Mouse (Mus musculus): ENCODE data around the gene Kncn. TPM values are rescaled to one million over a fixed set of nuclear protein-coding genes. Genes with fewer than 3 reads are reported as not detected.

Kncn gene
- not detected in 2 replicates for polyA plus RNA-seq (2012; ENCODE audit: insufficient read depth, insufficient read length, missing spikeins)

DNA sequence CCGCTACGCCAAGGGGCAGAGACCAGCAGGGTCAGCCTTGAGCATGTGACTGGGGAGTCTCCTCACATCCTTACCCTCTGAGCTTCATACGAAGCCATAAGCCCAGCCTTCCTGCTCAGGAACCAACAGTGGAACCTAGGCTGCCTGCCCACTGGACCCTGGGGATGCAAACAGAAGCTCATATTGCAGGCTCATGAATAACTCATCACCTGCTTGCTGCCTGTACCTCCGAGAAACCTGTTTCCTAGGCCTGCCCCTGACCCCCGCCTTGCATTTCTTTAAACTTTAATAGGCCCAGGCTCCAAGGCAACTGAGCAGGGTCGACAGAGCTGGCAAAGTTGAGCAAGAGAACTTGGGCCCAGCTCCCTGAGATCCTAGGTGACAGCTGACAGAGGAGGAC, at the start of gene Kncn:
Kncn (plus strand) TSS at position 379 of the 400 bp plus-strand sequence.
- no peaks in the 10 kb centered on the region for H3K4me1 ChIP-seq (ENCODE audit: control insufficient read depth, insufficient read depth, insufficient read length, low read length)
- no peak within 1 kb of the TSS for H3K27ac ChIP-seq (replicated peaks; ENCODE audit: low read depth, low read length)
- no peak within 1 kb of the TSS for H3K4me3 ChIP-seq (ENCODE audit: insufficient read depth, low read depth, low read length)

DNA sequence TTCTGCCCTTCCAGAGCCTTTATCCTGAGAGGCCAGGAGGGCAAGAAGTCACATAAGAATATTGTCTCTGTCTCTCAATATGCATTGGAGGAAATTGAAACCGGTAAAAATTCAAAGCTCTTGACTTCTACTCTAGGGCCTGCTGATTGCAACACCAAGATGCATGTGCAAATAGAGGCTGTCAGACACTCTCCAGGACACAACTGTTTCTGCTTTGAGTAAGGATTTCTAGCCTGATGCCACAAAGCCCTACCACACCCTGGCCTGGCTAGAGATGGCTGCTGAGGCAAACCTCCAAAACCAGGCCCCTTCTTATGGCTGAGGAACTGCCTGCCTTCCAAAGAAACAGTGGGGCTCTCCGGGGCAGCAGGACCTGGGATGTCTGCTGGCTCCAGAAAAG, 48.6 kb upstream of the Kncn start:
- peaks cover 5% of the 10 kb centered on the region for H3K4me1 ChIP-seq (ENCODE audit: control insufficient read depth, insufficient read depth, insufficient read length, low read length)
- H3K27ac ChIP-seq (replicated peaks; ENCODE audit: low read depth, low read length) = no peak overlapping the region
- no peak overlapping the region for H3K4me3 ChIP-seq (ENCODE audit: insufficient read depth, low read depth, low read length)

DNA sequence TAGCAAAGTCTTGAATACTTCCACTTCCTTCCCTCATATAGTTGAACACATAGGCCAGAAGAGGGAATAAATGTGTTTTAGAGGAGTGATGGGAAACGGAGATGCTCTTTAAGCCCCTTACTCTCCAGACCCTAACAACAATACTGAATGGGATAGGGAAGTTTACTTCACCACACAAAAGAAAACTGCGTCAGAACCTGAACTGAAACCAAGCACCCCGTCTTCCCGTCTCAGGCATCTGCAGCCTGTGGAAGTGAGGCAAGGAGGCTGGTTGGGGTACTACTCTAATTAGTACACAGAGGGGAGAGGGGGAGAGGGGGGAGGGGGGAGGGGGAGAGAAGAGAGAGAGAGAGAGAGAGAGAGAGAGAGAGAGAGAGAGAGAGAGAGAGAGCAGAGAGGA, 46.0 kb upstream of the Kncn start:
- peaks cover 3% of the 10 kb centered on the region for H3K4me1 ChIP-seq (ENCODE audit: control insufficient read depth, insufficient read depth, insufficient read length, low read length)
- H3K27ac ChIP-seq (replicated peaks; ENCODE audit: low read depth, low read length) = no peak overlapping the region
- H3K4me3 ChIP-seq (ENCODE audit: insufficient read depth, low read depth, low read length) = no peak overlapping the region

DNA sequence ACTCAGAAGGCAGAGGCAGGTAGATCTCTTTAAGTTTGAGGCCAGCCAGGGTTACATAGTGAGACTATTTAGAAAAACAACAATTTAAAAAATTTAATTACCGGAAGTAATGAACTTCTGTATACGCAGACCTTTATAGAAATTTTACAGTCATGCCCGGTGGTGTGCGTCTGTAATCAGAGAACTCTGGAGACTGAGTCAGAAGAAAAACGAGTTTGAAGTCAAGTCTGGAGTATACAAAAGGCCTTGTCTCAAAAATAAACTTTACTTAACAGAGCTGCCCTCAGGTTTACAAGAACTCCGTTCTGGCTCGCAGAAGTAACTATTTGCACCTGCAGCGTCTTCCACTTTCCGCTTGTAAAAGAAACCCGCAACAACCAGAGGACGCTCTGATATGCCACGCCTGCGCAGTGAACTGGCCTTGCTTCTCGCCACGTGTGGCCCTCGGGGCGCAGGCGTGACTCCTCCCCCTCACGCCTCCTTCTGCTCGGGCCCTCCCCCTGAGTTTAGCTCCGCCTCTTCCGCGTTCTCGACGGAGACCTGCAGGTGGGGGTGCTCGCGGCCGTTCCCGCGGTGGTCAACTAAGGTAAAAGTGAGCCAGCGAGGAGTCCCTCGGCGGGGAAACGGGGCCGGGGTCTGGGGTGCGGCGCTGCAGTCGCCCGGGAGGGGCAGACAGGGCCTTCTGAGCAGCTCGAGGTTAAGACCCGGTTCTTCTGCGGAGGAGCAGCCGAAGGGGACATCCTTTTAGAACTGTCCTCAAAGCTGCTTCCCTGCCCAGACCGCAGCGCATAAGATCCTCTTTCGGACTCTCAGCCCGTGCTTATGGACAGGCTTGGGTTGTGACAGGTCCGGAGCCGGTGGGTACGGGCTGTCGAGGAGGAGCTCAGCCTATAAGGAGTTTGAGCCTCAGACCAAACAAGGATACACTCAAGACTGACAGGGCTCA, 45.2 kb upstream of the Kncn start, which contains the start of gene Mknk1:
Mknk1 (plus strand) TSS at position 503 of the 946 bp plus-strand sequence.
- H3K4me1 ChIP-seq (ENCODE audit: control insufficient read depth, insufficient read depth, insufficient read length, low read length) = peaks cover 3% of the 10 kb centered on the region
- H3K4me3 ChIP-seq (ENCODE audit: insufficient read depth, low read depth, low read length) = peak within 1 kb of the TSS; percentile 78
- H3K27ac ChIP-seq (replicated peaks; ENCODE audit: low read depth, low read length) = 0 out of 2 replicates have a peak within 1 kb of the TSS, but pooled peaks have one; percentile 16

DNA sequence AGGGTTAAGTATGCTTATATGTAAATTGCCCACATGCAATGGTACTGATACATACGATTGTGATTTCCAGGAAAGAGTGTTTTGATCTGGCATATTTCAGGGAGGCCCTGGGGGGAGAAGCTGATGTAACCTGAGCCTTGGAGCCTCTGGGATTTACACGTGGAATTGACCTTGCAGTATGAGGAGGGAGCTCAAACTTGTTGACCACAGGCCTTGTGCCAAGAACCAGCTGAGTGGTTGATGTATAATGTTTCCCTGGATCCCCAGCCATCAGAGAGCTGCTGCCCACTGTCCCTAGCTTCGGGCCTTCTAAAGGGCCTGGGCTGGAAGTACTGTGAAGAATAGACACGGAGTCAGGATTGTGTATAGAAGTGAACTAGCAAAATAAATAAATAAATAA, 44.2 kb upstream of the Kncn start:
- peak overlapping the region; percentile 78 for H3K4me3 ChIP-seq (ENCODE audit: insufficient read depth, low read depth, low read length)
- H3K27ac ChIP-seq (replicated peaks; ENCODE audit: low read depth, low read length) = 0 out of 2 replicates have a peak overlapping the region, but pooled peaks have one; percentile 7
- peaks cover 3% of the 10 kb centered on the region for H3K4me1 ChIP-seq (ENCODE audit: control insufficient read depth, insufficient read depth, insufficient read length, low read length)

DNA sequence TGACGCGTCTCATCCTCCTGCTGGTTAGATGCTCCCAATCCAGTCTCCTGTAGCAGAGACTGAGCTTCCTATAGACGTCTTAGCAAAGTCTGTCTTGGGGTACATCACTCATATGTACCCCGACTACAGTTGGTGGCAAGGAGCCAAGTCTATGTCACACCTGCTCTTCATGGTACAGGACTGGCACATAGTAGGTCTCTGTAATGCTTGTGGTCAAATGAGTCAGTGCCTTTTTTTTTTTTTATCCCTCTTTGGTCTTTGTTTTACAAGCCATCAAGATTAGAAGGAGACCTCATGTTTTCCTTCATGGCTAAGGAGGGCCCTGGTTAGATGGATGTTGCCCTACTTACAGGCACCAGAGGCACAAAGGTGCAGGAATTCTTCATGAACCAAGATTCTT, 43.4 kb upstream of the Kncn start:
- Histone ChIP-seq H3K4me3 (ENCODE audit: insufficient read depth, low read depth, low read length) (no peak overlapping the region), H3K4me1 (ENCODE audit: control insufficient read depth, insufficient read depth, insufficient read length, low read length) (peaks cover 3% of the 10 kb centered on the region), H3K27ac (replicated peaks; ENCODE audit: low read depth, low read length) (no peak overlapping the region)

DNA sequence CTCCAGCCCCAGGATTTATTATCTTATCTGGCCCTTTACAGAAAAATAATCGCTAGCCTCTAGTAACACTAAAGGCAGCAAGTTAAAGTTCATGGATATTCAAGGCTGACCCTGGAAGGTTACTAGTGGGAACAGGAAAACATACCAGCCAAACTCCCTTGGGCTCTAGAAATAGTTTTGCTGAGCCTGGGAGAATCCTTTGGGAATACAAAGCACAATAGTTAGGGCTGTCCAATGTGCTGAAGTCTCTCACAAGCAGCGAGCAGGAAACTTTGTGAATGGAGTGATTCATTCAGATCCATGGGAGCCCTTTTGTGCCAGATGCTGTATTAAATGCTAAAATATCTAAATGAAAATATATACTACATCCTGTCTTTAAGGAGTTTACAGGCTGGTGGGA, 37.5 kb upstream of the Kncn start:
- Histone ChIP-seq H3K27ac (replicated peaks; ENCODE audit: low read depth, low read length) (peak overlapping the region; percentile 54; the same call in 1 of the 2 replicates), H3K4me3 (ENCODE audit: insufficient read depth, low read depth, low read length) (no peak overlapping the region), H3K4me1 (ENCODE audit: control insufficient read depth, insufficient read depth, insufficient read length, low read length) (peaks cover 29% of the 10 kb centered on the region)

DNA sequence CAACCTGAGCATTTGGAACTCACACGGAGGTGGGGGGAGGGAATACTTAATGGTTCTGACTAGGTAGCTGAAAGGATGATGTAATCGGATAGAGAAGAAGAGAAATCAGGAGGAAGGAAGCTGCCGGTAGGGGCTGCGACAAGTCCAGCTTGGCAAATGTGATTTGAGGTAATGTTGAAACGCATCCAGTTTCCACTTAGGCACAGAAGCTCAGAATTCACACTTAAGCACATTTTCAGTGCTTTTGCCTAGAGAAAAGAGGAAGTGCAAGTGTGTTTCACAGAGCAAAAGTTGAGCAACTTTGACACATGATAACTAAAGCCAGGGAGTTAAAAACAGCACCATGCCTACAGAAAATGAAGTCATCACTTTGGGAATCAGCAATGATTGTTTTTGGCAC, 36.8 kb upstream of the Kncn start:
- peaks cover 29% of the 10 kb centered on the region for H3K4me1 ChIP-seq (ENCODE audit: control insufficient read depth, insufficient read depth, insufficient read length, low read length)
- no peak overlapping the region for H3K4me3 ChIP-seq (ENCODE audit: insufficient read depth, low read depth, low read length)
- peak overlapping the region; percentile 70 for H3K27ac ChIP-seq (replicated peaks; ENCODE audit: low read depth, low read length)

DNA sequence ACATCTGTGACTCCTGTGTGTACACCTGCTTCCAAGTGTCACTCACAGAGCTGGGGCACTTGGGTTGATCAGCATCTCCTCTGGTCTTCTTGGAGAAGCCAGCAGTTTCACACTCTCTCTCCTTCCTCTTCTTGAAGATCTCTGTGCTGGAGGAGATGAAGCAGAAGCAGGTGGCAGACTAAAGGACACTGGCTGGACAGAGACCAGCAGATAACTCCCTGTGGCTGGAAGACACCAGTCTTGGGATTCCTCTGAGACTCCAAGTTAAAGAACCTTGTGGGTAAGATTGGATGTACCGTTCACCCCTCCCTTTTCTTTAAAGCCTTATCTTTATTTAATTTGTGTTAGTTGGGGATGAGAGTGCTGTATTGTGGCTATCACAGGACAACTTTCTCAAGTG, 36.1 kb upstream of the Kncn start:
- H3K27ac ChIP-seq (replicated peaks; ENCODE audit: low read depth, low read length) = peak overlapping the region; percentile 70; the same call in 1 of the 2 replicates
- no peak overlapping the region for H3K4me3 ChIP-seq (ENCODE audit: insufficient read depth, low read depth, low read length)
- H3K4me1 ChIP-seq (ENCODE audit: control insufficient read depth, insufficient read depth, insufficient read length, low read length) = peaks cover 29% of the 10 kb centered on the region

DNA sequence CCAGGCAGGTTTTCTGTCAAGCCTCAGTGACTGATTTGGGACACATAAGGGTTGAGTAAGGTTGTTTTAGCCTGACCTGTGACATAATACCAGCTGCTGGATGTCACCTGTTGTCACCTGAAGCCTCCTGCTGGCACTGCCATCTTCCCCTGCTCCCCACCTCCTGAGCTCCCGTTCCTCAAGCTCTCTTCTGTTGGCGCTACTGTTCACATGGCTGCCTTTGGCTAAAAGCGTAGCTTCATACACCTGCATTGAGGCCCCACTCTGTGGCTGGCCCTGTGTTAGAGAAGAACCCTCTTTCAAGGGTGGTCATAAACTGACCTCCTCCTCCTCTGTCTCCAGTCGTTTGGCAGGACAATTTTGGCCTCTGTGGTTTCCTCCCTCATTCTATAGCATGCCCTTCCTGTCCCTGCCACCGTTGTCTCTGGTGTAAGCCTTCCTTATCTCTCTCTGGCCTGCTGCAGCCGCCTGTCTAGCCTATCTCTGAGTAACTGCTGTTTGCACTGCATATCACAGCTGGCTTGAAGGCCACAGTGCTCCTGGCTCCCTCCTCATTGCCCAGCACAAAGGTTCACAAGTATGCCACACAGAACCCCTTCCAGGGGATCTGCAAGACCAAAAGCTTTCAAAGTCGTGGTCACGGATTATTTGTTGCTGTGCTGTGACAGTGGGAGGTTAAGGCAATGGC, 35.1 kb upstream of the Kncn start:
- H3K4me1 ChIP-seq (ENCODE audit: control insufficient read depth, insufficient read depth, insufficient read length, low read length) = peaks cover 29% of the 10 kb centered on the region
- H3K4me3 ChIP-seq (ENCODE audit: insufficient read depth, low read depth, low read length) = no peak overlapping the region
- H3K27ac ChIP-seq (replicated peaks; ENCODE audit: low read depth, low read length) = 0 out of 2 replicates have a peak overlapping the region, but pooled peaks have one; percentile 3

DNA sequence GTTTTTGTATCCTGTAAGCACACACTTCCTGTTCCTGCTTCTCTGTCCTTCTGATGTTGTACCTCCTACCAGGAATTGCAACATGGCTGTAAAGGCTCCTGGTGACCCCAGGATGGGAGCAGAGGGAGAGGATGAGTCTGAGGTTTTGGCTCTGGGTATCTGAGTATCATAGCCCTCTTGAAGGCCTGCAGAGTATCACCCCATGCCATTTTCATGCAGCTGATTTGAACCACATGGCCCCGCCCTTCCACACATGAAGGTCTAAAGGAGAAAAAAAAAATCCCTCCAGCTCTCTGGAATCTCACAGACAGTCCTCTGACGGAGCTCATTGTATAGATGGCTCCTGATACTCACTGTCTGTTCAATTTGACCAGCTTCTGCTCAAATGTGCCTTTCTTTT, 34.1 kb upstream of the Kncn start:
- Histone ChIP-seq H3K27ac (replicated peaks; ENCODE audit: low read depth, low read length) (no peak overlapping the region; the same call in 1 of the 2 replicates), H3K4me3 (ENCODE audit: insufficient read depth, low read depth, low read length) (no peak overlapping the region), H3K4me1 (ENCODE audit: control insufficient read depth, insufficient read depth, insufficient read length, low read length) (peaks cover 29% of the 10 kb centered on the region)

DNA sequence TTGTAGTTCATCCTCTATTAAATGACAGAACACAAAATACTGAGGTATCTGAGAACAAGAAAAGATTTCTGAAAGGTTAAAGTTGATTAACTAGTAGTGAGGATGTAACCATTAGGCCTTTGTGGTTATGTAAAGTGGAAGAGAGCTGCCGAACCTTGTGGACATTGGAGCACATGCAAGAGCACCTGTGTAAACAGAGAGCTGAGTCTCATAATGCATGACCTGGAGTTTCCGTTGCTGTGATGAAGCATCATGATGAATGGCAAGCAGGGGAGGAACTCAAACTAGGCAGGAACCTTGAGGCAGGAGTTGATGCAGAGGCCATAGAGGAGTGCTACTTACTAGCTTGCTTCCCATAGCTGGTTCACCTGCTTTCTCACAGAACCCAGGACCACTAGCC, 33.6 kb upstream of the Kncn start:
- Histone ChIP-seq H3K4me1 (ENCODE audit: control insufficient read depth, insufficient read depth, insufficient read length, low read length) (peaks cover 29% of the 10 kb centered on the region), H3K27ac (replicated peaks; ENCODE audit: low read depth, low read length) (no peak overlapping the region), H3K4me3 (ENCODE audit: insufficient read depth, low read depth, low read length) (no peak overlapping the region)

DNA sequence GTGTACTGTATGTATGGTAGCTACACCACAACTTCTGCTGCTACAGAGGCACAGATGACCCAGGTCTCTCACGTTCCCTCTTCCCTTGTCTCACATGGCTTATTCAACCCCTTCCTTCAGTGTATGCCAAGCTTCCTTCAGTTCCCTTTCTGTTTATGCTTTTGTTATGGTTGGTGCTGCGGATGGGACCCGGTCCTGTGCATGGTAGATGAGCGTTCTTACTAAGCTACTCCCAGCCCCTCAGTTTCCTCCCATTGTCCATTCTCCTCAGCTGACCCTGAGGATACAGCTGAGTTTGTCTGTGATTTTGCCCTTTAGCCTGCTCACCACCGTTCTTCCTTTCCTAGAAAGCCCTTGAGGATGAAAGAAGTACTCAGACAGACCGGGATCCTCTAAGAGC, 32.6 kb upstream of the Kncn start:
- H3K4me1 ChIP-seq (ENCODE audit: control insufficient read depth, insufficient read depth, insufficient read length, low read length) = peaks cover 29% of the 10 kb centered on the region
- no peak overlapping the region for H3K4me3 ChIP-seq (ENCODE audit: insufficient read depth, low read depth, low read length)
- no peak overlapping the region for H3K27ac ChIP-seq (replicated peaks; ENCODE audit: low read depth, low read length)

DNA sequence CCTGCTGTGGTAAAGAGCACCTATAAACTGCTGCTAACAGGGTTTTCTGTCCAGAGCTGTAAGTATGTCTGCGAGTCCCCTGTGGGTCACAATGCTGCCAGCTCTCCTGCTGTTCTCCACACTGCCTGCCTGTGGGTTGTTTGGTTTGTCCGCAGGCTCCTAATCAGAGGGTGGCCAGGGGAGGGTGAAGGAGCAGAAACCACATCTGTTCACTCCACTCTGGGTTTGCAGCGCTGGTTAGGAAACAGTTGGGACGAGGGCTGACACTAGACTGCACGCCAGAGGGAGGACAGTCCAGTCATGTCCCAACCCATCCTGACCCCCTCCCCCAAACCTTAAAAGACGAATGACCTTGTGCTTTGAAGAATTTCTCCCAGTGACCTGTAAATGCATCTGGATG, 29.1 kb upstream of the Kncn start:
- Histone ChIP-seq H3K4me1 (ENCODE audit: control insufficient read depth, insufficient read depth, insufficient read length, low read length) (peaks cover 11% of the 10 kb centered on the region), H3K4me3 (ENCODE audit: insufficient read depth, low read depth, low read length) (no peak overlapping the region), H3K27ac (replicated peaks; ENCODE audit: low read depth, low read length) (no peak overlapping the region)

DNA sequence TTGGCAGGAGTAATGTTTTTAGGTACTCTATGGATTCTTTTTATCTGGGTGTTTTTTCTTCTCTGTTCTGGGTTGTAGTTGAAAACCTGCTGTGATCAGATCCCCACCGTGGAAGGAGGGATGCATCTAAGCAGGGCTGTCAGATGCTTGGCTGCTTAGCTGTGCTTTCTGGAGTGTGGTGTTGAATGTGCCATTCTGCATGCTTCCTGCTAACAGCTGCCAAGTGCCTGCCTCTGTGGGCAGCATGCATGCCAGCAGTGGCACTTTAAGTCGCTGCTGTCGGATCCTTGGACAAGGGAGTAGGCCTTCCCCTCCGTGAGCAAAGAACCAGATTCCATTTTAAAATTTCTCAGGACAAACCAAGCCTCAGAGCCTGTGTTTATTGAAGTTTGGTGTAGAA, 28.6 kb upstream of the Kncn start:
- no peak overlapping the region for H3K27ac ChIP-seq (replicated peaks; ENCODE audit: low read depth, low read length)
- H3K4me1 ChIP-seq (ENCODE audit: control insufficient read depth, insufficient read depth, insufficient read length, low read length) = peaks cover 8% of the 10 kb centered on the region
- H3K4me3 ChIP-seq (ENCODE audit: insufficient read depth, low read depth, low read length) = no peak overlapping the region
